Comparison of ENCODE assay signal across 8 mouse cellular contexts in the genomic region with DNA sequence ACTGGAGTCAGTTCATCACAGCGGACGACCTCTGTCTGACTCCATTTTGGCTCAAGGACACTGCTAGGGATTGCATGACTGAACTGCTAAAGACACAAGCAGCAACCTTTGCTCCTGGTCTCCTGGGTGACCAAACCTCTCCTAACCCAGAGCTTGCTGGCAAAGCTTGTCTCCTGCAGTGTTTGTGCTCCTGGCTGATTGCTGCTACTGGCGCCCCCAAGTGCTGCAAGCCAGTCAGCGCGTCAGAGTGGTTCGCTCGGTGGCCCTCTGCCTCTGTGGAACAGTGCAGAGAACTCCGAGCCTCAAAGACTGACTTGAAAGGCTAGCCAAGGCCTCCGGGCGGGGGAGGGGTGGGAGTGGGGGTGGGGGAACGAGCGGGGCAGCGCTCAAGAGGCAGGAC. TPM values are rescaled to one million over a fixed set of nuclear protein-coding genes. Genes with fewer than 3 reads are reported as not detected.
DNase-seq lines count a peak whose midpoint lies in the region; ATAC-seq and TF ChIP-seq lines count a peak whose summit lies in the region.

No protein-coding gene starts in this region.

- WGBS in hindbrain, embryonic 14.5 days = 3% methylated on average over 13 of the region's 13 CpGs
- WGBS in lung, embryonic 14.5 days = 3% methylated on average over 12 of the region's 13 CpGs

- H3K4me3 ChIP-seq in ES-Bruce4 (ENCODE audit: low read depth, low read length) = no peak overlapping the region
- H3K4me3 ChIP-seq in hindbrain, embryonic 14.5 days (replicated peaks; ENCODE audit: low read length) = peak overlapping the region; percentile 47
- H3K4me3 ChIP-seq in lung, embryonic 14.5 days (ENCODE audit: low read depth, low read length) = peak overlapping the region; percentile 44

- H3K36me3 ChIP-seq in ES-Bruce4 (ENCODE audit: control insufficient read depth, insufficient read depth, low read length, poor library complexity, severe bottlenecking) = no peaks in the 10 kb centered on the region
- no peaks in the 10 kb centered on the region for H3K36me3 ChIP-seq in hindbrain, embryonic 14.5 days (replicated peaks; ENCODE audit: control insufficient read depth, insufficient read depth)
- H3K36me3 ChIP-seq in lung, embryonic 14.5 days (ENCODE audit: insufficient read depth) = no peaks in the 10 kb centered on the region

- H3K4me1 ChIP-seq in ES-Bruce4 (ENCODE audit: control insufficient read depth, insufficient read depth, low read length) = no peaks in the 10 kb centered on the region
- H3K4me1 ChIP-seq in hindbrain, embryonic 14.5 days (replicated peaks; ENCODE audit: control insufficient read depth, insufficient read depth, low read length) = peaks cover 31% of the 10 kb centered on the region
- peaks cover 15% of the 10 kb centered on the region for H3K4me1 ChIP-seq in lung, embryonic 14.5 days (ENCODE audit: insufficient read depth)

- H3K27ac ChIP-seq in ES-Bruce4 (ENCODE audit: insufficient read depth, low read length) = no peak overlapping the region
- H3K27ac ChIP-seq in hindbrain, embryonic 14.5 days = no peak overlapping the region
- no peak overlapping the region for H3K27ac ChIP-seq in lung, embryonic 14.5 days (ENCODE audit: low read depth)

- H3K27me3 ChIP-seq in ES-Bruce4 (ENCODE audit: control insufficient read depth, insufficient read depth, low read length, poor library complexity, severe bottlenecking) = peaks cover 5% of the 10 kb centered on the region; the same call in 1 of the 2 replicates
- peaks cover 32% of the 10 kb centered on the region for H3K27me3 ChIP-seq in hindbrain, embryonic 14.5 days (ENCODE audit: control insufficient read depth, insufficient read depth, low read length)
- H3K27me3 ChIP-seq in lung, embryonic 14.5 days (ENCODE audit: insufficient read depth, low read length) = peaks cover 36% of the 10 kb centered on the region

- no peaks in the 10 kb centered on the region for H3K9me3 ChIP-seq in ES-Bruce4 (replicated peaks; ENCODE audit: control insufficient read depth, insufficient read depth, low read length, poor library complexity, severe bottlenecking)
- no peaks in the 10 kb centered on the region for H3K9me3 ChIP-seq in hindbrain, embryonic 14.5 days (ENCODE audit: control insufficient read depth, low read length)
- H3K9me3 ChIP-seq in lung, embryonic 14.5 days (ENCODE audit: low read depth, low read length) = no peaks in the 10 kb centered on the region

- DNase-seq in brain, embryonic 14.5 days (ENCODE audit: low read depth) = peak; percentile 85
- peak; percentile 71 for DNase-seq in forelimb bud, embryonic 11.5 days (ENCODE audit: low read depth, low spot score)
- DNase-seq in hindbrain, embryonic 14.5 days (ENCODE audit: low spot score) = peak; percentile 60
- DNase-seq in layer of hippocampus, postnatal 14 days (ENCODE audit: low spot score in 2 of 2) = peak; percentile 56 to 67
- DNase-seq in lung, embryonic 14.5 days = peak; percentile 84
- peak; percentile 75 for DNase-seq in retina, postnatal 1 day
- no peak for DNase-seq in urinary bladder, postnatal 36 days (ENCODE audit: low spot score in 2 of 2)

- H3K4me2 ChIP-seq in hindbrain, embryonic 14.5 days (replicated peaks) = peak overlapping the region; percentile 96
- H3K4me2 ChIP-seq in lung, embryonic 14.5 days = peak overlapping the region; percentile 90

- peak; percentile 63 for ATAC-seq in hindbrain, embryonic 14.5 days (ENCODE audit: low FRiP score)
- ATAC-seq in lung, embryonic 14.5 days (ENCODE audit: insufficient read depth) = peak; percentile 81

- no peak for TF ChIP-seq EP300 in ES-Bruce4 (IDR thresholded peaks at IDR 0.05; ENCODE audit: insufficient read depth, low read depth, low read length)

- no peak overlapping the region for H3K9ac ChIP-seq in ES-Bruce4 (ENCODE audit: low read depth, poor library complexity, severe bottlenecking)
- no peak overlapping the region for H3K9ac ChIP-seq in hindbrain, embryonic 14.5 days
- peak overlapping the region; percentile 11; the same call in 1 of the 2 replicates for H3K9ac ChIP-seq in lung, embryonic 14.5 days

- no peak for TF ChIP-seq POLR2A in ES-Bruce4 (IDR thresholded peaks at IDR 0.05; ENCODE audit: insufficient read depth, low read length)
- TF ChIP-seq POLR2A in brain, embryonic 14.5 days (IDR thresholded peaks at IDR 0.05; ENCODE audit: borderline replicate concordance, extremely low read depth, insufficient read depth, insufficient read length, poor library complexity, severe bottlenecking) = no peak

- peak; percentile 64 for TF ChIP-seq CTCF in ES-Bruce4 (IDR thresholded peaks at IDR 0.05; ENCODE audit: low read depth, low read length)
- peak; percentile 69 for TF ChIP-seq CTCF in brain, embryonic 14.5 days (IDR thresholded peaks at IDR 0.05; ENCODE audit: borderline replicate concordance, extremely low read depth, insufficient read depth, insufficient read length)
- peak; percentile 73 for TF ChIP-seq CTCF in lung, embryonic 14.5 days (IDR thresholded peaks at IDR 0.05; ENCODE audit: low read depth)

RNA-seq across cellular contexts. Expression of gene Dkk2, which starts 1.1 kb away (rescaled TPM):
- 0.31 and 1.0 TPM in 2 replicates for polyA plus RNA-seq in ES-Bruce4 (2011; ENCODE audit: insufficient read depth, insufficient read length, low read depth, missing spikeins)
- polyA plus RNA-seq in brain, embryonic 14.5 days (2012; rRNA removed) = 1.6 and 2.6 TPM in 2 replicates
- 1.2 and 1.7 TPM in 2 replicates for polyA plus RNA-seq in hindbrain, embryonic 14.5 days (2014; fragmentation: Nextera tagmentation; extraction: Ambion mirVana)
- total RNA-seq in layer of hippocampus, postnatal 14 days (2021) = under 1 TPM; 0.43 to 0.51 TPM
- 1.9 and 2.1 TPM in 2 replicates for polyA plus RNA-seq in lung, embryonic 14.5 days (2014; fragmentation: Nextera tagmentation; extraction: Ambion mirVana)

Comparison
In these comparisons a context has a peak if more than half of its experiments do, and no peak if none do; other contexts are left out.
1. DNase-seq: peak in brain, embryonic 14.5 days (single experiment), forelimb bud, embryonic 11.5 days (single experiment), hindbrain, embryonic 14.5 days (single experiment), layer of hippocampus, postnatal 14 days (2 of 2), lung, embryonic 14.5 days (single experiment) and retina, postnatal 1 day (single experiment); none in urinary bladder, postnatal 36 days (0 of 2).
2. Peak in every context shown above with its lines, with median percentiles within 50 percentile points of each other: CTCF ChIP-seq.